Mouse (Mus musculus): ENCODE data around the gene F8. TPM values are rescaled to one million over a fixed set of nuclear protein-coding genes. Genes with fewer than 3 reads are reported as not detected.

Gene F8
- polyA plus RNA-seq, 1 experiment = 0.09 TPM

- H3K27me3 ChIP-seq (ENCODE audit: control insufficient read depth, insufficient read depth, low read length) = no peaks in the 10 kb centered on the region
- peaks cover 14% of the 10 kb centered on the region for H3K36me3 ChIP-seq (ENCODE audit: control insufficient read depth, insufficient read depth, low read length)
- H3K4me1 ChIP-seq (ENCODE audit: control insufficient read depth, insufficient read depth, insufficient read length, low read length) = no peaks in the 10 kb centered on the region
- peak overlapping the region; percentile 70 for H3K27ac ChIP-seq (ENCODE audit: insufficient read depth, low read depth, low read length)
- WGBS = 35% methylated on average over 3 of the region's 3 CpGs
- H3K4me3 ChIP-seq (ENCODE audit: low read depth, low read length) = no peak overlapping the region
- no peak for TF ChIP-seq POLR2A (IDR thresholded peaks at IDR 0.05; ENCODE audit: low read depth, low read length)
- no peak for TF ChIP-seq CTCF (IDR thresholded peaks at IDR 0.05; ENCODE audit: extremely low read depth, insufficient read length, insufficient replicate concordance, low read depth, low read length)
Measured at GRCm38 (mm10) chrX:75125606-75126005, 256.8 kb downstream of the F8 start.

Other genes with a start within 250 kb of the F8 start
- not detected in 2 replicates for gene Smim9, start 218.8 kb downstream of the F8 start, polyA plus RNA-seq (2012; rRNA removed)
- gene Fundc2, start 216 bp downstream of the F8 start, polyA plus RNA-seq (2012; rRNA removed) = 0.61 and 0.87 TPM in 2 replicates
- 0.28 TPM in 1 of 2 replicates, not detected in the other for gene Cmc4, start 34.0 kb upstream of the F8 start, polyA plus RNA-seq (2012; rRNA removed)
- 1.0 and 2.0 TPM in 2 replicates for gene Mtcp1, start 34.0 kb upstream of the F8 start, polyA plus RNA-seq (2012; rRNA removed)
- 0.70 and 1.5 TPM in 2 replicates for gene Brcc3, start 34.0 kb upstream of the F8 start, polyA plus RNA-seq (2012; rRNA removed)
- gene Vbp1, start 131.7 kb upstream of the F8 start, polyA plus RNA-seq (2012; rRNA removed) = 0.17 and 0.43 TPM in 2 replicates
- 0.09 and 0.15 TPM in 2 replicates for gene Rab39b, start 195.6 kb upstream of the F8 start, polyA plus RNA-seq (2012; rRNA removed)